Mouse (Mus musculus) heart, embryonic 12.5 days (tissue): ENCODE measurements at regions not wholly inside any gene's neighbourhood (a gene's known extent, or its start where the extent isn't known, plus 50 kb on each side); places are given as distances from the start of the nearest gene placed in this dataset.

ENCODE experiments used
- ATAC-seq: fragments of 200-750 bp; cut with Nextera tagmentation; 2 replicates; pipeline ENCODE4 v1.8.0; 2017; ENCODE audit warnings: moderate TSS enrichment, moderate library complexity; ENCODE audit not compliant: insufficient number of reproducible peaks, low FRiP score
- H3K27ac ChIP-seq: fragments of 300-500 bp; sonication (generic); 2 replicates; pipeline ENCODE4 v1.5.1; 2016; ENCODE audit warnings: mild to moderate bottlenecking, moderate library complexity; ENCODE audit not compliant: poor library complexity, severe bottlenecking
- H3K27me3 ChIP-seq: fragments of 300-500 bp; sonication (generic); replicated peaks from 2 replicates; pipeline ENCODE4 v1.6.1; 2016; ENCODE audit warnings: mild to moderate bottlenecking, moderate library complexity
- H3K36me3 ChIP-seq: fragments of 300-500 bp; sonication (generic); 2 replicates; pipeline ENCODE4 v1.6.1; 2016; ENCODE audit warnings: mild to moderate bottlenecking, moderate library complexity
- H3K4me1 ChIP-seq: fragments of 300-500 bp; sonication (generic); replicated peaks from 2 replicates; pipeline ENCODE4 v1.6.1; 2016; ENCODE audit warnings: mild to moderate bottlenecking
- H3K4me2 ChIP-seq: fragments of 300-500 bp; sonication (generic); 2 replicates; pipeline ENCODE4 v1.6.1; 2016; ENCODE audit warnings: mild to moderate bottlenecking, moderate library complexity
- H3K4me3 ChIP-seq: fragments of 300-500 bp; sonication (generic); 2 replicates; pipeline ENCODE4 v1.5.1; 2016; ENCODE audit warnings: mild to moderate bottlenecking
- H3K9ac ChIP-seq: fragments of 300-500 bp; sonication (generic); 2 replicates; pipeline ENCODE4 v1.6.1; 2016; ENCODE audit warnings: mild to moderate bottlenecking, moderate library complexity
- H3K9me3 ChIP-seq: fragments of 300-500 bp; sonication (generic); replicated peaks from 2 replicates; pipeline ENCODE4 v1.6.1; 2016; ENCODE audit warnings: mild to moderate bottlenecking, moderate library complexity
- WGBS: fragments of 180-500 bp; shearing (Covaris S2); methylation state at CpG from one replicate; pipeline ENCODE4 v1.1.7; 2016; 5-methylcytosine and 5-hydroxymethylcytosine counted together

GRCm38 (mm10) chr8:26828311-26828909 lies 148.7 kb upstream of the Zfp703 start:
- H3K4me3 ChIP-seq, result no peak overlapping the region
- peaks cover 20% of the 10 kb centered on the region for H3K4me1 ChIP-seq
- H3K9ac ChIP-seq, result no peak overlapping the region
- no peaks in the 10 kb centered on the region for H3K36me3 ChIP-seq
- no peaks in the 10 kb centered on the region for H3K9me3 ChIP-seq
- no peak for ATAC-seq
- 0 out of 2 replicates have a peak, but pooled peaks cover 20% of the 10 kb centered on the region for H3K27me3 ChIP-seq
- no peak overlapping the region; the same call in 1 of the 2 replicates for H3K4me2 ChIP-seq
- 35% methylated on average over 10 of the region's 10 CpGs for WGBS
- H3K27ac ChIP-seq, result no peak overlapping the region

DNA sequence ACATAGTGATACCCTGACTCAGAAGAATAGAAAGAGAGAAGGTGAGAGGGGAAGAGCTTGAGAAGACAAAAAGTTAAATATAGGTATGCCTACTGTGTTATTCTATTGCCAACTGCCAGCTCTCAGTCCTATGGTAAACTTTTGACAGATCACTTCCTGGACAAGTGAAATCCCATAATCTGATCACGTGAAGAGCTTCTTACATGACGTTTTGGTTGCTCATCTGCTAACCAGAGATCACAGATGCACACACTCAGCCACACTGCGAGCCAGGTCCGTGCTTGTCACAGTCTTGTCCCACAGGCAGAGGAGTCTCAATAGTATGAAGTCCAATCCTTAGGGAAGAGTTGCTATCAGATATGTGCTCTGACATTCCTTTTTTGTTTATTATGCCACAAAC lies 147.8 kb upstream of the Zfp703 start:
- no peak overlapping the region for H3K9ac ChIP-seq
- no peak for ATAC-seq
- WGBS, result 80% methylated on average over 4 of the region's 4 CpGs

GRCm38 (mm10) chr8:26831148-26831547 lies 146.0 kb upstream of the Zfp703 start:
- no peaks in the 10 kb centered on the region for H3K36me3 ChIP-seq
- H3K4me2 ChIP-seq, result no peak overlapping the region
- 20% methylated on average over 5 of the region's 5 CpGs for WGBS
- no peak for ATAC-seq
- H3K27ac ChIP-seq, result no peak overlapping the region
- H3K9ac ChIP-seq, result no peak overlapping the region
- no peaks in the 10 kb centered on the region for H3K9me3 ChIP-seq
- H3K4me1 ChIP-seq, result peaks cover 27% of the 10 kb centered on the region
- no peak overlapping the region for H3K4me3 ChIP-seq
- H3K27me3 ChIP-seq, result 0 out of 2 replicates have a peak, but pooled peaks cover 9% of the 10 kb centered on the region

More for the DNA sequence above, 147.8 kb upstream of the Zfp703 start:
- Histone ChIP-seq H3K9me3 (no peaks in the 10 kb centered on the region), H3K27ac (no peak overlapping the region), H3K4me3 (no peak overlapping the region), H3K4me1 (peaks cover 24% of the 10 kb centered on the region), H3K4me2 (no peak overlapping the region), H3K27me3 (0 out of 2 replicates have a peak, but pooled peaks cover 20% of the 10 kb centered on the region), H3K36me3 (no peaks in the 10 kb centered on the region)

DNA sequence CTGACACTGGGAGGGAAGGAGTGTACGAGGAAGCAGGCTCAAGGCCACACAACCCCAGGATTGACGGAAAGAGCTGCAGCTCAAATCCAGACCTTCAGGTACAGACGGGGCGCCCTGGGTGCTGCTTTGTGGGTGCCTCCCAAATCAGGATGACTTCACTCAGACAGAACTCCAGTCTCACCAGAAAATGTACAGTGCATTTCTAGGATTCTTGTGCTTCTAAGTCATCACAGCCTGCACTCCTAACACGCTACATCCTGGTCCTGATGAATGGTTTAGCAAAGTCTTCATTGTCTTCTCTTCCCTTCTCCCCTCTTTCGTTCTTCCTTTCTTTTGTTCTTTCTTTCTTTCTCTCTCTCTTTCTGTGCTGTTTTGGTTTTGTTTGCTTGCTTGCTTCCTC lies 145.3 kb upstream of the Zfp703 start:
- Histone ChIP-seq H3K4me2 (no peak overlapping the region), H3K4me1 (peaks cover 27% of the 10 kb centered on the region), H3K27me3 (0 out of 2 replicates have a peak, but pooled peaks cover 11% of the 10 kb centered on the region), H3K4me3 (no peak overlapping the region), H3K9ac (no peak overlapping the region), H3K36me3 (no peaks in the 10 kb centered on the region), H3K27ac (no peak overlapping the region), H3K9me3 (no peaks in the 10 kb centered on the region)
- no peak for ATAC-seq
- 50% methylated on average over 6 of the region's 6 CpGs for WGBS

- Histone ChIP-seq H3K9ac (no peak overlapping the region), H3K27ac (no peak overlapping the region), H3K4me3 (no peak overlapping the region), H3K9me3 (no peaks in the 10 kb centered on the region), H3K4me1 (peaks cover 27% of the 10 kb centered on the region), H3K36me3 (no peaks in the 10 kb centered on the region), H3K4me2 (no peak overlapping the region), H3K27me3 (0 out of 2 replicates have a peak, but pooled peaks cover 5% of the 10 kb centered on the region)
- 78% methylated on average over 3 of the region's 3 CpGs for WGBS
- no peak for ATAC-seq
These were observed 144.6 kb upstream of the Zfp703 start for GRCm38 (mm10) chr8:26832546-26832945.

DNA sequence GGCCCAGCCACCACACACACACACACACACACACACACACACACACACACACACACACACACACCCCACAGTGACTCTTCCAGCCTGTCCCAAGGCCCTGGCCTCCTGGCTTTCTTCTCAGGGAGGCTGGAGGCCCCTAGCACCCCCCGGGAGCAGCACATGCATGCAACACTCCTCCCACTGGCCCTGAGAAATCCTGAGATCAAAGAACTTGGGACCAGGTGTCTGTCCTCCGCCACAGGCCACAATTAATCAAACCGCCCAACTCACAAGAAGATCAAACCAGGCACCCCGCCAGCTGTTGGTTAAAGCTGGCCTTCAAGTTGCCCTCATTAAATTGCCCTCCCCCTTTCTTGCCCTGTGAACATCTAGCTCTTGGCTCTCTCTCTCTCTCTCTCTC lies 143.8 kb upstream of the Zfp703 start:
- no peaks in the 10 kb centered on the region for H3K36me3 ChIP-seq
- peaks cover 4% of the 10 kb centered on the region; the same call in 1 of the 2 replicates for H3K27me3 ChIP-seq
- H3K4me3 ChIP-seq, result no peak overlapping the region
- no peaks in the 10 kb centered on the region for H3K9me3 ChIP-seq
- no peak overlapping the region for H3K4me2 ChIP-seq
- H3K27ac ChIP-seq, result no peak overlapping the region
- WGBS, result 46% methylated on average over 4 of the region's 4 CpGs
- H3K9ac ChIP-seq, result no peak overlapping the region
- peaks cover 21% of the 10 kb centered on the region for H3K4me1 ChIP-seq
- no peak for ATAC-seq

DNA sequence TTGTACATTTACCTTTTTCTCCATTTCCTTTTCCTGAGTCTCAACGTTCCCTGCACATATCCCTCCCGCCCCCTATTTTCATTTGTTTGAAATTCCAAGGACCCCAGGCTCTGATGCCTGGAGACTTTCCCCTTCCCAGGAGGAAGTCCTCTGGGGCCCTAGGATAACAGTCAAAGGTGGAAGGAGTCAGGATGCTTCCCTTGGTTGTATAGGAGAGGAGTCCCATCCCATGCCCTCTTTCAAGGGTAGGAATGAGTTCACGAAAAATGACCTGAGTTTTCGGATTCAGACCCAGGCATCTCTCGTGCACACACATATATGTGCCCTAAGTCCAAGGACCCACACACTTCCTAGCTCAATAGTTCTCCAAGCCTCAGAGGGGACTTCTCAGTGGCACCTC lies 143.3 kb upstream of the Zfp703 start:
- Histone ChIP-seq H3K9ac (no peak overlapping the region), H3K27ac (no peak overlapping the region), H3K4me2 (no peak overlapping the region), H3K27me3 (peaks cover 4% of the 10 kb centered on the region; the same call in 1 of the 2 replicates), H3K4me3 (no peak overlapping the region), H3K9me3 (no peaks in the 10 kb centered on the region), H3K4me1 (peaks cover 19% of the 10 kb centered on the region; the same call in 1 of the 2 replicates), H3K36me3 (no peaks in the 10 kb centered on the region)
- WGBS, result 61% methylated on average over 5 of the region's 5 CpGs
- no peak for ATAC-seq

- no peak for ATAC-seq
- H3K9me3 ChIP-seq, result no peaks in the 10 kb centered on the region
- WGBS, result 76% methylated on average over 13 of the region's 13 CpGs
- H3K27ac ChIP-seq, result no peak overlapping the region
- no peak overlapping the region for H3K4me3 ChIP-seq
- no peak overlapping the region for H3K4me2 ChIP-seq
- H3K9ac ChIP-seq, result no peak overlapping the region
- H3K4me1 ChIP-seq, result peaks cover 19% of the 10 kb centered on the region; the same call in 1 of the 2 replicates
- no peaks in the 10 kb centered on the region for H3K36me3 ChIP-seq
- peaks cover 4% of the 10 kb centered on the region; the same call in 1 of the 2 replicates for H3K27me3 ChIP-seq
These were observed 142.5 kb upstream of the Zfp703 start for GRCm38 (mm10) chr8:26834604-26835003.

GRCm38 (mm10) chr8:26835076-26835475 lies 142.0 kb upstream of the Zfp703 start:
- peaks cover 4% of the 10 kb centered on the region; the same call in 1 of the 2 replicates for H3K27me3 ChIP-seq
- WGBS, result 39% methylated on average over 8 of the region's 8 CpGs
- no peak overlapping the region for H3K27ac ChIP-seq

GRCm38 (mm10) chr8:26835616-26836015 lies 141.5 kb upstream of the Zfp703 start:
- no peak overlapping the region for H3K4me3 ChIP-seq
- no peak overlapping the region for H3K27ac ChIP-seq
- H3K4me2 ChIP-seq, result no peak overlapping the region
- peaks cover 4% of the 10 kb centered on the region; the same call in 1 of the 2 replicates for H3K27me3 ChIP-seq
- H3K9ac ChIP-seq, result no peak overlapping the region
- H3K4me1 ChIP-seq, result peaks cover 19% of the 10 kb centered on the region; the same call in 1 of the 2 replicates
- ATAC-seq, result no peak
- 63% methylated on average over 6 of the region's 6 CpGs for WGBS
- H3K36me3 ChIP-seq, result no peaks in the 10 kb centered on the region
- no peaks in the 10 kb centered on the region for H3K9me3 ChIP-seq

More at GRCm38 (mm10) chr8:26835076-26835475, 142.0 kb upstream of the Zfp703 start:
- Histone ChIP-seq H3K9me3 (no peaks in the 10 kb centered on the region), H3K9ac (no peak overlapping the region), H3K4me1 (peaks cover 19% of the 10 kb centered on the region; the same call in 1 of the 2 replicates), H3K4me3 (no peak overlapping the region), H3K36me3 (no peaks in the 10 kb centered on the region), H3K4me2 (no peak overlapping the region)
- ATAC-seq, result no peak

GRCm38 (mm10) chr8:26836552-26836951 lies 140.6 kb upstream of the Zfp703 start:
- 83% methylated on average over 7 of the region's 7 CpGs for WGBS

More at GRCm38 (mm10) chr8:26836552-26836951, 140.6 kb upstream of the Zfp703 start:
- H3K9me3 ChIP-seq, result no peaks in the 10 kb centered on the region
- no peak for ATAC-seq
- H3K36me3 ChIP-seq, result no peaks in the 10 kb centered on the region
- H3K27me3 ChIP-seq, result peaks cover 4% of the 10 kb centered on the region; the same call in 1 of the 2 replicates
- H3K4me3 ChIP-seq, result no peak overlapping the region
- H3K4me1 ChIP-seq, result peaks cover 12% of the 10 kb centered on the region; the same call in 1 of the 2 replicates
- H3K27ac ChIP-seq, result no peak overlapping the region
- no peak overlapping the region for H3K4me2 ChIP-seq
- H3K9ac ChIP-seq, result no peak overlapping the region
